Mouse (Mus musculus) myocyte (in vitro differentiated cells): Measurements from ENCODE around the gene Fabp7. TPM values are rescaled to one million over a fixed set of nuclear protein-coding genes. Genes with fewer than 3 reads are reported as not detected.
A peak's percentile ranks its signal among the peaks of the same experiment; 100 is the strongest.

Experiments used
- H3K27me3 ChIP-seq: one replicate; pipeline ENCODE4 v1.6.1; 2011; ENCODE audit not compliant: control insufficient read depth, insufficient read depth, insufficient read length
- H3K36me3 ChIP-seq: one replicate; pipeline ENCODE4 v1.6.1; 2011; ENCODE audit not compliant: control insufficient read depth, insufficient read depth
- H3K4me2 ChIP-seq: one replicate; pipeline ENCODE4 v1.6.1; 2011; ENCODE audit warnings: low read depth, control low read depth
- H3K4me3 ChIP-seq: one replicate; pipeline ENCODE4 v1.5.1; 2011; ENCODE audit warnings: mild to moderate bottlenecking, control low read depth, moderate library complexity
- H3K79me2 ChIP-seq: one replicate; pipeline ENCODE4 v1.6.1; 2011; ENCODE audit not compliant: control insufficient read depth, insufficient read depth
- H3ac ChIP-seq: one replicate; pipeline ENCODE4 v1.6.1; 2011; ENCODE audit not compliant: control insufficient read depth, insufficient read length
- CEBPB ChIP-seq: IDR thresholded peaks from 2 replicates; pipeline ENCODE4 v1.6.1; 2011; ENCODE audit warnings: mild to moderate bottlenecking, moderate library complexity; ENCODE audit not compliant: poor library complexity, insufficient read depth, severe bottlenecking
- E2F4 ChIP-seq: IDR thresholded peaks from one replicate; pipeline ENCODE4 v1.6.1; 2011; ENCODE audit warnings: mild to moderate bottlenecking, control low read depth, moderate library complexity; ENCODE audit not compliant: insufficient read depth
- MAX ChIP-seq: IDR thresholded peaks from one replicate; pipeline ENCODE4 v1.6.1; 2011; ENCODE audit warnings: low read depth, mild to moderate bottlenecking, control low read depth
- MYOD1 ChIP-seq, 3 experiments: IDR thresholded peaks; one replicate each; pipeline ENCODE4 v1.6.1; 2011; ENCODE audit warnings: control low read depth in 2 of 3, low read depth in 2 of 3, mild to moderate bottlenecking in 2 of 3, moderate library complexity in 1 of 3; ENCODE audit not compliant: insufficient read length in 2 of 3, control insufficient read depth in 1 of 3
- MYOG ChIP-seq, 3 experiments: IDR thresholded peaks; one replicate each; pipeline ENCODE4 v1.6.1; 2011; ENCODE audit warnings: control low read depth in 2 of 3, low read depth in 2 of 3, mild to moderate bottlenecking in 2 of 3; ENCODE audit not compliant: insufficient read length in 2 of 3, control insufficient read depth in 1 of 3, insufficient read depth in 1 of 3
- POLR2A ChIP-seq: IDR thresholded peaks from one replicate; pipeline ENCODE4 v1.6.1; 2011; ENCODE audit warnings: low read depth, mild to moderate bottlenecking, control low read depth, moderate library complexity; ENCODE audit not compliant: insufficient read length
- POLR2AphosphoS2 ChIP-seq: IDR thresholded peaks from one replicate; pipeline ENCODE4 v1.6.1; 2011; ENCODE audit warnings: low read depth, control low read depth; ENCODE audit not compliant: insufficient read length
- REST ChIP-seq: IDR thresholded peaks from one replicate; pipeline ENCODE4 v1.6.1; 2011; ENCODE audit warnings: mild to moderate bottlenecking, control low read depth, moderate library complexity; ENCODE audit not compliant: insufficient read depth, insufficient read length
- SRF ChIP-seq: IDR thresholded peaks from one replicate; pipeline ENCODE4 v1.6.1; 2011; ENCODE audit warnings: low read depth; ENCODE audit not compliant: control insufficient read depth, insufficient read length
- TCF12 ChIP-seq: IDR thresholded peaks from one replicate; pipeline ENCODE4 v1.6.1; 2011; ENCODE audit warnings: mild to moderate bottlenecking, control low read depth; ENCODE audit not compliant: poor library complexity, insufficient read depth, severe bottlenecking
- TCF3 ChIP-seq: IDR thresholded peaks from one replicate; pipeline ENCODE4 v1.6.1; 2011; ENCODE audit warnings: low read depth, control low read depth; ENCODE audit not compliant: insufficient read length
- USF1 ChIP-seq: IDR thresholded peaks from one replicate; pipeline ENCODE4 v1.6.1; 2011; ENCODE audit warnings: low read depth, mild to moderate bottlenecking, control low read depth, moderate library complexity
- polyA plus RNA-seq: library from polyadenylated mRNA; unstranded; fragments of >200 nt; fragmentation: generic; extraction: Trizol; gene quantifications from one replicate; pipeline ENCODE4 v1.2.1, GENCODE M21; 2012; ENCODE audit warnings: missing spikeins

Gene Fabp7
- polyA plus RNA-seq, 1 experiment = 0.11 TPM

DNA sequence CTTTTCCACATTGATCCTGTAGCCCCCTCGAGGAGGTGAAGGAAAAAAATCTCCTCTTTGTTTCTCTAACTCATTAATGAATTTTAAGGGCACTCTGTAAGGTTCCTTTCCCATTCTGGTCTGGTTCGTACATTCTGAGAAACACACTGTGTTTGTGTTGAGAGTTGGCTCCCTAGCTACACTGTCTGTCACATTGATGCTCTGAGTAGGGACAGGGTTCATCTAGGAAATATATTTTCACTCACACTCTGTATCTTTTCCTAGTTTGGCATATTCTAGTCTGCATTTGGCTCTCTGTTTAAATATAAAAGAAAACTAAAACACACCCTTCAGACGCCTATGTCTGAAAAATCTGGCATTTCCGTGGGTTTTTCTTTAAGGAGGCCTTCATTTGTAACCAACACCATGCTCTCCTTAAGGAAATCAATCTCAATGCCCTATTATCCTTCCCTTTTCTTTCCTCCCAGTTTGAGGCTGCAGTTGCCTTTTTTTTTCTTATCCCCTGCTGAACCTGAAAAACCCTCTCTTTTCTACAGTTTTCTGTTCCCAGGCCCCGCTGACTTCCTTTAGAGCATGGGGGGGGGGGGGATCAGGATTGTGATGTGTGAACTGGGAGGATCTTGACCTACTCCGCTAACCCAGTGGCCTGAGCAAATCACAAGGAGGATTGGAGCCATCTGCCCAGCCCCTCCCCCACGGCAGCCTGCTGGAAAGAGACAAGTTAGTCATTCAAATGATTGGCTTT, 378 bp upstream of the Fabp7 start:
- no peaks in the 10 kb centered on the region for H3K27me3 ChIP-seq
- H3K4me2 ChIP-seq = peak overlapping the region; percentile 27
- no peaks in the 10 kb centered on the region for H3K36me3 ChIP-seq
- no peak overlapping the region for H3K4me3 ChIP-seq
- no peak overlapping the region for H3ac ChIP-seq
- no peaks in the 10 kb centered on the region for H3K79me2 ChIP-seq
- TF ChIP-seq TCF3 = no peak
- TF ChIP-seq POLR2A = no peak
- TF ChIP-seq MAX = no peak
- TF ChIP-seq MYOD1 (IDR thresholded peaks at IDR 0.05; ENCODE audit: control insufficient read depth in 1 of 3, insufficient read length in 2 of 3, low read depth in 2 of 3) = no peak
- TF ChIP-seq MYOG (IDR thresholded peaks at IDR 0.05; ENCODE audit: control insufficient read depth in 1 of 3, insufficient read depth in 1 of 3, insufficient read length in 2 of 3, low read depth in 2 of 3) = no peak
- no peak for TF ChIP-seq POLR2AphosphoS2
- no peak for TF ChIP-seq TCF12
- TF ChIP-seq CEBPB = no peak
- TF ChIP-seq REST = no peak
- TF ChIP-seq USF1 = no peak
- no peak for TF ChIP-seq E2F4
- TF ChIP-seq SRF = no peak

- Histone ChIP-seq H3K4me2 (no peak overlapping the region), H3K27me3 (no peaks in the 10 kb centered on the region), H3K4me3 (no peak overlapping the region), H3ac (no peak overlapping the region), H3K36me3 (no peaks in the 10 kb centered on the region), H3K79me2 (no peaks in the 10 kb centered on the region)
- TF ChIP-seq SRF = no peak
- TF ChIP-seq POLR2AphosphoS2 = no peak
- no peak for TF ChIP-seq TCF12
- no peak for TF ChIP-seq MAX
- TF ChIP-seq POLR2A = no peak
- no peak for TF ChIP-seq E2F4
- TF ChIP-seq MYOG (IDR thresholded peaks at IDR 0.05; ENCODE audit: control insufficient read depth in 1 of 3, insufficient read depth in 1 of 3, insufficient read length in 2 of 3, low read depth in 2 of 3) = no peak
- no peak for TF ChIP-seq REST
- no peak for TF ChIP-seq TCF3
- TF ChIP-seq USF1 = no peak
- no peak for TF ChIP-seq MYOD1 (IDR thresholded peaks at IDR 0.05; ENCODE audit: control insufficient read depth in 1 of 3, insufficient read length in 2 of 3, low read depth in 2 of 3)
- TF ChIP-seq CEBPB = no peak
Observed at GRCm38 (mm10) chr10:57785552-57785951, 871 bp downstream of the Fabp7 start.

- Histone ChIP-seq H3K4me2 (no peak overlapping the region), H3K79me2 (no peaks in the 10 kb centered on the region), H3K27me3 (no peaks in the 10 kb centered on the region), H3K4me3 (no peak overlapping the region), H3ac (no peak overlapping the region), H3K36me3 (no peaks in the 10 kb centered on the region)
- TF ChIP-seq TCF3 = no peak
- TF ChIP-seq POLR2A = no peak
- TF ChIP-seq USF1 = no peak
- no peak for TF ChIP-seq TCF12
- no peak for TF ChIP-seq REST
- no peak for TF ChIP-seq MYOG (IDR thresholded peaks at IDR 0.05; ENCODE audit: control insufficient read depth in 1 of 3, insufficient read depth in 1 of 3, insufficient read length in 2 of 3, low read depth in 2 of 3)
- TF ChIP-seq E2F4 = no peak
- no peak for TF ChIP-seq MYOD1 (IDR thresholded peaks at IDR 0.05; ENCODE audit: control insufficient read depth in 1 of 3, insufficient read length in 2 of 3, low read depth in 2 of 3)
- no peak for TF ChIP-seq CEBPB
- TF ChIP-seq POLR2AphosphoS2 = no peak
- TF ChIP-seq SRF = no peak
- no peak for TF ChIP-seq MAX
Observed at GRCm38 (mm10) chr10:57792957-57793356, 8.3 kb downstream of the Fabp7 start.

DNA sequence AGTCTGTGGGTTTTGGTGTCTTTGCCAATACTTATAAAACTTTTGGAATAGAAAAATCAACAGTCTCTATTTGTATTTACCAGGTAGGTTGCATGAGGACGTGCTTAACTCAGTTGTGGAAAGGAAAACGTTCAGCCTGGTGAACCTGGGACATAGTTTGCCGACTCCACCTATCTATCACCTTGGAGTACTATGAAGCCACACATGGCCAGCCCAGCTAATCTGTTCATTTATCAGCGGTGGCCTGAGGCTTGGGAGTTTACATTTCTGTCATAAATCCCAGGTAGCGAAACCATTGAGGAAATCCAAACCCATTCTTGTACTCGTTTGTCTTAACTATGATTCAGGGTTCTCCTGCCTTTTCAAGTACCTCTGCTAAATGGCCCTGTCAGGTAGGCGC, 9.3 kb downstream of the Fabp7 start, which contains the start of gene Smpdl3a:
TSS of gene Smpdl3a (plus strand) at position 318 of the 400 bp plus-strand sequence.
- Histone ChIP-seq H3K4me3 (peak within 1 kb of the TSS; percentile 29), H3K36me3 (no peaks in the 10 kb centered on the region), H3ac (no peak within 1 kb of the TSS), H3K27me3 (no peaks in the 10 kb centered on the region), H3K4me2 (peak within 1 kb of the TSS; percentile 72), H3K79me2 (no peaks in the 10 kb centered on the region)
- TF ChIP-seq E2F4 = no peak
- no peak for TF ChIP-seq CEBPB
- TF ChIP-seq MYOG (IDR thresholded peaks at IDR 0.05; ENCODE audit: control insufficient read depth in 1 of 3, insufficient read depth in 1 of 3, insufficient read length in 2 of 3, low read depth in 2 of 3) = no peak
- no peak for TF ChIP-seq POLR2A
- no peak for TF ChIP-seq USF1
- TF ChIP-seq TCF3 = no peak
- TF ChIP-seq POLR2AphosphoS2 = no peak
- TF ChIP-seq MYOD1 (IDR thresholded peaks at IDR 0.05; ENCODE audit: control insufficient read depth in 1 of 3, insufficient read length in 2 of 3, low read depth in 2 of 3) = no peak
- no peak for TF ChIP-seq SRF
